Mouse (Mus musculus) layer of hippocampus, adult 9-10 months (tissue): ENCODE measurements at regions not wholly inside any gene's neighbourhood (a gene's known extent, or its start where the extent isn't known, plus 50 kb on each side); places are given as distances from the start of the nearest gene placed in this dataset.

Source experiments
- DNase-seq: peaks from one replicate; pipeline ENCODE4 v3.0.0; 2022; ENCODE audit warnings: low spot score

DNA sequence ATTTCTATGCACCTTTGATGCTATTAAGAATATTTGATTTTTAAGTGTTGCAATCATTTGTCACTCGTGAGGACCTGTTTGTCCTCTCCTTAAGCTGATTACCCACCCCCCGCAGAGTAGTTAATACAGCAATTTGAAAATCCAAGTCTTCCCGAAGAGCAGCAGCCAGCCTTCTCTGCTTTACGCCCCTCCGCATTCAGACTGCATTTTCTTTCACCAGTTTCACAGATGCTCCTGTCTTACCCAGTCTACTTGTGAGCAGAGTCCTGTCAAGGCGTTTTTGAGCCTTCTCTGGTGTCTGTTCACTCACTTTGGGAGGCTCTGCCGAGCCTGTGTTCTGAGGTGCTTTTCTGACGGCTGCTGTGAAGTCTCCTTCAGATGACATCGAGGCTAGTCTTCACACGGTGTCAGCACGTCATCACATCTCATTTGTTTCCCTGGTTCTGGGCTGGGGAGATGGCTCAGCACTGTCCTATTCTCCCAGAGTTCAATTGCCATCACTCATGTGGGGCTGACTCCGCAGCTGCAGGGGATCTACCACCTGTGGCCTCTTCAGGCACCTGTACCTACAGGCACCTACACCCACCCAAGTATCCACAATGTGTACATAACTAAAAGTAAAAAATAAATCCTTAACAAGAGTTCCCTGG, 178.3 kb downstream of the Bcl2l11 start:
- DNase-seq = no peak

DNA sequence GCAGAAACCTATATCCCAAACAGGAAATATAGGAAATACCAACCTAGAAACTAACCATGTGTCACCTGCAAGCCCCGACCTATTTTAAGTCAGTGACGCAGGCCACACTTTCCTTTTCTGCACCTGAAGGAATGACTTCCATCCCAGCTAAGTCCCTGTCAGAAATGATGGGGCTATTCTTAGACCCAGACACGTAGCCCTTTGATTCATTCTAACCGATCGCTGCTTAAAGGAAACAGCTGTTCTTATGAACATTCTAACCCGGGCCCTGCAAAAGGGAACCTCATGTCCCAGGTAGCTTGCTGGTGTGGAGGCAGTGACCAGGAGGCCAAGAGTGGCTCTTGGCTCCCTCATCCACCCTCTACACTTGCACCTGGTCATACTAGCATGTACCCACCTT, 180.9 kb downstream of the Bcl2l11 start:
- no peak for DNase-seq

DNA sequence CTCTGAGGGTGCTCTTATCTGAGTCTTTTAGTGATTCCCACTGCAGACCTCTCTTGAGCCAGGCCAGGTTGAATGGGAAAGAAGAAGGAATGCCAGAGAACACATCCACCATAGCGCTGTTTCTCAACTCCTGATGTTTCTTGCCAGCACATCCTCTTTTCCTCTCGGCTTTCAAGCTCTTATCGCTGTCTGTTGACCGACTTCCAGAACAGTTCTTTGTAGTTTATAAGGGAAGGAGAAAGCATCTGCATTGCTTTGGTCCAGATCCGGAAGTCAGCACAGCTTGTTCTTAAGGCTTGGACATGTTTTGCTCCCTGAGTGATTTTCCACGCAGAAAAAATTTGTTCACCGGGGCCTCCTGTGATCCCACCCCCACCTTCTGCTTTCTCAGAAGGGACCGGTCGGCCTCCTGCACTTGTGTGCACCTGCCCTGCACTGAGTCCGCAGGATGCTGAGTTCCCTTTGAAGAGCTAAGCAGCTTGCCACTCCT, 183.7 kb downstream of the Bcl2l11 start:
- no peak for DNase-seq

DNA sequence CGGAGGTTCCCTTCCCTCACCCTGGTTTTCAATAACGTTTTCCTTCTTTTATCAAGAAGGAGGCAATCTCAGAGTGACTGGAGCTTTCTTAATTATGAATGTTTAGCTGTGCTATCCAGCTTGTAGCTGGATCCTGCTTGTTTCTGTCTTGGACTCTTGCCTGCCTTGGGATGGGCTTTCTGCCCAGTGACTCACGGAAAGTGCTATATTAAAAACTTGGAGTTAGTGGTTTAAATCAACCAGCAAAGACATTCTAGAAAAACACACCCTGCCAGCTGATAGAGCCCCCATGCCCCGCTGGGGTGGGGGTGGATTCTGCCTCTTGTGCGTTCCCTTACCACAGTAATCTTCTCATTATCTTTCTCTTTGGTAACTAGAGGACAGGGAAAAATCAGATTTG, 184.2 kb downstream of the Bcl2l11 start:
- DNase-seq = peak; percentile 73

DNA sequence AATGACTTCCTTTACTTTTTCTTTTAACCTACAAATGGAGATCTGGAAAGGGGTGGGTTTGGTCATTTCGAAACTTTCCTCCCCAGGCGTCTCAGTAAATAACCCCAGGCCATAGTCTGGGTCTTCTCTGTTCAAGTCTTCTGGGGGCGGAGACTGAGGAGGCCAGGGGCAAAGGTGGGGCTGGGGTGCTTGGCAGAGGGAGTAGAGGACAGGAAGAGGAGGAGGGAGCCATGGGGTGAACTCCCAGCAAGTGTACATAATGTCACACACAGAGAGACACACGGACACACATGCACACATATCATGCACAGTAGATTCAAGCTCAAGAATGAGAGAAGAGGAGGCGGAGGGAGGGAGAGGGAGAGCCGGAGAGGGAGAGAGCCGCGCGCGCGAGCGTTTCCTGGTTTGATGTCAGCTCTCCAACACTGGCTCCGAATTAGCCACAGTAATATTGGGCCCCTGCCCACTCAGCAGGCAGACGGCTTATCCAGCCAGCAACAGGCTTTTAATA, 186.3 kb downstream of the Bcl2l11 start:
- no peak for DNase-seq

DNA sequence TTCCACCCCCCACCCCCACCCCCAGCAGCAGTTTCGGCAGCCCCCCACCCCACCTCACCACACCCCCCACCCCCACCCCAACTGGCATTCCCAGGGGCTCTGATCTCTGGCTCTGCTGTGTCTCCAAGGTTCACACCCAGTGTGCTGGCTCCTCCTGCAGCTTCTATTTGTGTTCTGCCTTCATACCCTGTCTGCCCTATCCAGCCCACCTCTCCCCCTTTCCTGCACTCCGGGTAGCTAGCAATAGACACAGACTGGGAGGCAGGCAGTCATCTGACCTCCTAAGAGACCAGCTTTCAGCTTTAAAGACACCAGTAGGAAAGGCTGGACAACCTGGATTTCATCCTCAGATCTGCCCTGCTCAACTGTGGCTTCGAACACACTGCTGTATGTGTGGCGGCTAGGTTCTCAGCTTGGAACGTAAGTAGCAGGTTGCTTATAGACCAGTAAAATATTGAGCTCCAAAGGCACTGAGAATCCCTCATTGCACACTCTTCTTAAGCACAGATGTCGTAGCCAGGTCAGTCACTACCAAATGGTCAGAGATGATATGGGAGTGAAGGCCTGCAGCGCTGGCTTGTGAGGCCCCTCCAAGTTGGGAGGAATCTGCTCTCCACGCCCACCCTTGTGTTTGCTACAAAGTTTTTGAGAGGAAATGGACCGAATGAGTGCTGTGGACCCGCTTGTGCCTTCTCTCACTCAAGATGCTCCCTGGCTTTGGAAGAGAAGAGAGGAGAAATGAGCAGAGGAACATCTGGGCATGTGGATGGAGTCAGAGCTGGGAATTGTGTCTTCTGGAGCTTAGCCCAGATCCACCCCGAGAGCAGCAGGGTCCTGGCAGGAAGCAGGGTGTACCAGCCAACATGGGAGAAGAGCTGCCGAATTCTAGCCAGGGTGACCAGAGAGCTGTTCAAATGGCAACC, 187.1 kb downstream of the Bcl2l11 start:
- DNase-seq = no peak

DNA sequence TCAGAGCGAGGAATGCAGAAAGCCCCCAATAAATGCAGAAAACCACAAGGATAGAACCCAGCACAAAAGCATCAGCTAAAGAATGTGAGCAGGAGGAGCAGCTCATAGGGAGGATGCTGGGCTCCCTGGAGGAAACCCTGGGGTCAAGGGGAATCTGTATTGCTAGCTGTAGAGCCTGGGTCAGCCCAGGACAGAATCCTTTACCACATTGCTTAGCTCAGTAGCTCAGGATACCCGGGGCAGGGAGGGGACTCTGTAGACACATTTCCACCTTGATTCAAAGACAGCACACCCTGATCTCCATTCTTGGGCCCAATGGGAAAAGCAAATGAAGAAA, 187.7 kb downstream of the Bcl2l11 start:
- DNase-seq = no peak

DNA sequence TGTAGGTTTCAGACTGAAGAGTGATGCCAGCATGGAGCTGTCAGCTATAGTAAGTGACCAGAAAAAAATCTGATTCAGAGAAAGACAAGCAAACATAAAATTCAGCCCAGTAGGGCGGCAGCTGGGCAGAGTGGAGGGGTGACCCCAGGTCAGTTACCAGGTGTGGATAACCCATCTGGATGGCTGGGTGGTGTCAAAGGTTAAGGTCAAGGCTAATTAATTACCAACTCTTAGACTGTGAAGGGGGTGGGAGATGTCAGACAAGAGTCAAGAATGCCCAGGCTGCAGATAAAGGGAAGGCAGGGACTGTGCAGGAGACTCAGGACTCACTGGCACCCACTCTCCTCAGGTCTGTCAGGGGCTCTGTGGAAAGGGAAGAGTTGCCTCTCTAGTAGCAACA, 188.1 kb downstream of the Bcl2l11 start:
- DNase-seq = no peak

DNA sequence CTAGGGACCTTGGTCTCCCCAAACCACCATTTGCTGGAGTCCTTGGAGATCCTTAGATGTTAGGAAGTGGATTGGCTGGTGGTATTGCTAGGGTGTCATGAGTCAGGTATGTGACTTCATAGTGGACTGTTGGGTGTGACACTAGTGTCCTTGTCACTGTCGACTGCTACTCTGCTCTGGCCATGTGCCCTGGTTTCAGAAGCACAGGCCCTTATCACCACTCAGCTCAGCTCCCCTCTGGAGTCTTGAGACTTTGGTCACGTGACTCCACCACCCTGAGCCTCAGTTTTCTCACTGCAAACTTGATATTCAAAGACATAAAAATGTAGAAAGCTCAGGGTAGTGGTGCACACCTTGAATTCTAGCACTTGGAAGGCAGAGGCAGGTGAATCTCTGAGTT, 190.7 kb downstream of the Bcl2l11 start:
- DNase-seq = no peak

DNA sequence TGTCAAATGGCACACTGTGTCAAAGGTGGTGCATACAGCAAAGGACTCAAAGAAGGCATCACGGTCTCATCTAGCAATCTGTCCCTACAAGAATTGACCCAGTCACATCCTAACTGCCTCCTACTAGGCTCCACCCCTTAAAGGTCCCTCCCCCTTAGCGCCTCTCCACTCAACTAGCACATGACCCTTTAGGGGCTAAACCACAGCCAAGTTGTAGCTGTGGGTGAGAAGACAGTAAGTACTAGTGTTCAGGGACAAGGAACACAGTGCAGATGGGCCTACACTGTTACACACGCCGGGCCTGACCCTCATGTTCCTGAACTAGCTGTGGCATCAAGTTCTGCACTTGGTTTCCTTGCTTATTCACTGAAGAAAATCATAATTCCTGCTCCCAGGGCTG, 192.4 kb downstream of the Bcl2l11 start:
- no peak for DNase-seq

DNA sequence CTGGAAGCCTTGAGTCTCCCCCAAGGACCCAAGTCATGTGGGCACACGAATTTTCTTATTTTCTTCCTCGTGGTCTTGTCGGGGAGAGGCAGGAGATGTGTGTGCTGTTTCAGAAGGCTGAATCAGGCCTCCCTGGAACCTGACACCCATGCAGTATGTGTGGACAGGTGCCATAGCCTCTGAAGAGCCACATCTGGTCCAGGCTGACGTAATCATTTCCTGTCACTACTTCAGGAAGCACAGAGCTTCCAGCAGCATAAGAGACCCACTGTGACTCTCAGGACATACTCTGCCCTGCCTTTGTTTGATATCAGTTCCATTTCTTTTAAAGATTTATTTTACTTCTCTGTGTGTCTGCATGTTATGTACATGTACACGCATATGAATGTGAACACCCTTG, 193.1 kb downstream of the Bcl2l11 start:
- DNase-seq = no peak

DNA sequence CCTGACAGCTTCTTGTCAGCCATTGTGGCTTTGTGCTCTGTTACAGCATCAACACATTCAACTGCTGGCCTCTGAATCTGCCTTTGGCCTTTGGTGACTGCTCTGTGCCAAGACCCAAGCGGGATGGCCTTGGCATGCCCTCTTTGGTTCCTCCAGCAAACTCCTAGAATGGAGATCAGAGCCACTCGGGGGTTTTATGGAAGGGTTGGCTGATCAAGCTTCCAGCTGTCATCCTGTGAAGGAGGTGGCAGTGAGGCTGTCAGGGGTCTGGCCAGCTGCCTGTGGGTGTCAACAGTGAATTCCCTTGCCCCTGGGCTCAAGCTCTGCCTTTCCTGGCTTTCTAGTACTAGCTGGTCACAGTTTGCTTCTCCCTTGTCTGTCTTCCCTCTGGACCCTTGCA, 195.6 kb downstream of the Bcl2l11 start:
- DNase-seq = no peak

DNA sequence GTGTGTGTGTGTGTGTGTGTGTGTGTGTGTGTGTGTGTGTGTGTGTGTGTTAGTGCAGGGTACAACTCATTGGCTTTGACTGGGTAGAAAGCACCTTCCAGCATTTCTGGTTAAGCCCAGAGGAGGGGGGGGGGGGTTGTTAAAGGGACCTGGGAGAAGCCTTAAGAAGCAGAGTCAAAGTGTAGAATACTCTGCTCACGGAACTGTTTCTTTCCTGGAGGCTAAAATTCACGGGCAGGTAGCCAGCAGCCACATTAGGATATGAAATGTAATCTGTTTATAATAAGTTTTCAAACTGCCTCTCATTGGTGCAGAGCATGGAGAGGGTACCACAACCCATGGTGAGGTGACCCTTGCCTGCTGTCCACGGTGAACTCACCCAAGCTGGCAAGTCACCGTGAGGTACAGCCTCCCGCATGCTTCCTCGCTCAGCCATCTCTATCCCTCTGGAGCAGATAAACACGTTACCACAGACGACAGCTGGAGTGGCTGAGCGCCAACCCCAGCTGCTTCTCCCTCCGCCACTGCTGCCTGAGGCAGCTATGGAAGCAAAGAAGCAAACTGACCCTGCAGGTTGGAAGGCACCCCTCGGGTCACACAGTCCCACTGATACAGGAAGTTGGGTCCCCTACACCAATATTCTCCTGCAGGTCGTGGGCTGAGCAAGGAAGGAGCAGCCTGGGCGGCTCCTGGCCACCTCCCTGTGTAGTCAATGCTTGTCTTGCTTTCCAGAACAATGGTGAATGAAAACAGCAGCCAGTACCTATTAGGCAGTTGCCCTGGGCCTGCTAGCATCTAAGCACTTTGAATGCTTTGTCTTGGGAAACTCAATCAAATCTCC, 198.6 kb downstream of the Bcl2l11 start:
- no peak for DNase-seq

DNA sequence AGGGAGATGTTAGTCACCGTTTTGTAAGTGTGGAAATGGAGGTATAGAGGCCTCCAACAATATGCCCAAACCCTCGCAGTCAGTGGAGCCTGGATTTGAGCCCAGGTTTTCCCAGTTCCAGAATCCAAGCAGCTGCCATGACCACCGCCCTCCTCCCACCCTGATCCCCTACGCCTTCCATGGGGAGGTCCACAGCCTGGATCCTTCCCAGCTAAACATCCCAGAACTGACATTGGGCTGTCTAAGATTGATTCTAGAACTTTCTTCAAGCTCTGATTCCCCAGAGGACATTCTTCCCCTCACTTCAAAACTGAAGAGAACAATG, 199.2 kb downstream of the Bcl2l11 start:
- DNase-seq = no peak

DNA sequence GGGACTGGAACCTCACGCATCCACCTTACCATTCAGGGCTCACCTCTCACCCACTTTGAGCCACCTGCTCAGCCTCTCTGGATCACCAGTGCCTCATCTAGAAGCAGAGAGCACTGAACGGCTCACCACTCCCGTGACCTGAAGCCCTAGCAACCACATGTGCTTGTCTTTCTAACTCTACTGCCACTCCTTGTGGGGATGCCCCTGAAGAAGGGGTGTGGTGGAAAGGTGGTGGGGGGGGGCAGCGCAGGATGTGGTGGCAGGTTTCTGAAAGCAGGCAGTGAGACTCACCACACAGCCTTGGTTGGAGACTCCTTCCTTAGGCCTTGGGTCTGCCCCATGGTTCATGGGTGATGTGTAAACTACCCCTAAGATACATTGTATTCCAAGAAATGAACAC, 199.6 kb downstream of the Bcl2l11 start:
- no peak for DNase-seq

DNA sequence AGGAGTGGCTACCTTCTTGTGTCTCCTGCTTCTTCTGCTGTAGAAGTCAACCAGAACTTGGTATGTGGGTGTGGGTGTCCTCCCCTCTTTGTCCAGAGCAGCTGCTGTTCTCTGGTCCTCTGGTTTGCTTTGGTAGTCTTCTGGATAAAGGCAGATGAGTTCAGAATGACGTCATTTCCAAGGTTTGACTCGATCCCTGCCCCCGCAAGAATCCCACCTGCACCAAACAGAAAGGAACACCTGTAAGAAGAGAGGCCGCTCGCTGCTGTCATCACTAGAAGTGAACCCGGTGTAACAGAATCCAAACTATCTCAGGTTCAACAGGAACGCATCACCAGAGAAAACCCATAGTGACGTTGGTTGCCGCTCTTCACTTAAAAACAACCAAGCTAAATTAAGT, 205.0 kb downstream of the Bcl2l11 start:
- no peak for DNase-seq

DNA sequence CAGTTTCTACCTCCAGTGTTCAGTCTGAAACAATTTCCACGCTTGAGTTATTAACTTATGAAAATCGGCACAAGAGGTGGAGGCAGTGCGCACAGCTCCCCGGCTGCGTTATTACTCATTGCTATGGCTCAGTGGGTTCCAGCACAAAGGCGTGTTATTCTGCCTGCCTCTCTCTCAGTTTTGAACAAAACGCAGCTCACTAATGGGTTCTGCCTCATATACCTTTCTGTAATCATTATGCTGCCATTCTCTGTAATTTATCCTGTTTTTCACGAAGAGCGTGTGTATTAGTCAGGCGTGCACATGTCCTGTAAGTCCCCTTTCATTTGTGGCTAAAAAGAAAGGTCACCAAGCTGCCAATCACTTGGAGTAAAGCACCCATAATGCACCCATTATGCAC, 205.4 kb downstream of the Bcl2l11 start:
- DNase-seq = no peak

DNA sequence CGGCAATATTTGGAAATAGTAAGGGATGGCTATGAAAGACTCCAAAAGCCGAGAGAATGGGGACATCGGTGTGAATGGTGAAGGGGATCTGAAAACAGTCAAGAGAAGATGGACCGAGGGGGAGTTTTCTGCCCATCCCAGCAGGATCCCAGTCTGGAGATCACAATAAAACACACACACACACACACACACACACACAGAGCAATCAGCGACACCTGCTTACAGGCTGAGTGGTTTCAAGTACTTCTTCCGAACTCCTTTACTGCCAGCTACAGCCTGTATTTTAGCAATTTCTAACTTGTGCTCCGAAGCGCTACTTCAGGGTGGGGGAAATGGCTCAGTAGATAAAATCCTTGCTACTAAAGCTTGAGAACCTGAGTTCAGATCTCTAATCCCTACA, 205.8 kb downstream of the Bcl2l11 start:
- DNase-seq = no peak

DNA sequence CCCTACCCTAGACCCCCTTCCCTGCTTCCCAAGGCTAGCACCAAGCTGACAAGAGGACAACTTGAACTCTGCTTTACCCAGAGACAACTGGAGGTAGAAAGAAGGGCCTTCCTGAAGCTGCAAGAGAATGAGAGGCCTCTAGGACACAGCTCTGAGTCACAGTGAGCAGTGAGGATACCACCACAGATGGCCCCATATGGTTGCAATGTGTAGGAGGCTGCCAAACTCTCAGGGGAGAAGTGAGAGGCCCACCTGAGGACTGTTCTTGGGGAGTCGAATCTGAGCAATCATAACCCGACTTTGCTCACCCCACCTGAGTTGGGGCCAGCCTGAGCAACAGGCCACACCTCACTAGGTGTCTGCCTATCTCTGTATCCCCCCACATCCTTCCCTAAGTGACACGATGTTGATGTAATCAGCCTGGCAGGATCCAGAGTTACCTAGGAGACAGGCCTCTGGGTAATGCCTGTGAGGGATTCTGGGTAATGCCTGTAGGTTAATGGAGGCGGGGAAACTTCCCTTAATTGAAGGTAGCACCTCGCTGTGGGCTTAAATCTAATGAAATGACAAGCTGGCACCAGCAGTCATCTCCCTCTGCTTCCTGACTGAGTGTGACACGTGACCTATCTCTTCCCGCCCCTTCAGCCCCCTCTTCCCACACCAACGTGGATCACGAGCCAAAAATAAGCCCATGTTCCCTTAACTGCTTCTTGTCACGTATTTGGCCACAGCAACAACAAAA, 207.7 kb downstream of the Bcl2l11 start:
- DNase-seq = no peak

DNA sequence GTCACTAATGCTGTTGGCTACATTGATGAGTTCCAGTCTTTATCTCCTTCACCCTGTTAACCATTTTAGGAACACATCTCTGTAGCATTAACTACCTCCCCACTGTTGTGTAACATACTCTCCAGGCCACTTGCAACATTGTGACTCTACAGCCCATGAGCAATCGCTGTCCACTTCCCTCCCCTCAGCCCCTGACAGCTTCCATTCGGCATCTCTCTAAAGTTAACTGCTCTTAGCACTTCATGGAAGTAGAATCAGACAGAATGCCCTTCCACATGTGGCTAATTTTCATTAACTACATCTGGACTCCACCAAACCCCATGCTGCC, 208.3 kb downstream of the Bcl2l11 start:
- no peak for DNase-seq

DNA sequence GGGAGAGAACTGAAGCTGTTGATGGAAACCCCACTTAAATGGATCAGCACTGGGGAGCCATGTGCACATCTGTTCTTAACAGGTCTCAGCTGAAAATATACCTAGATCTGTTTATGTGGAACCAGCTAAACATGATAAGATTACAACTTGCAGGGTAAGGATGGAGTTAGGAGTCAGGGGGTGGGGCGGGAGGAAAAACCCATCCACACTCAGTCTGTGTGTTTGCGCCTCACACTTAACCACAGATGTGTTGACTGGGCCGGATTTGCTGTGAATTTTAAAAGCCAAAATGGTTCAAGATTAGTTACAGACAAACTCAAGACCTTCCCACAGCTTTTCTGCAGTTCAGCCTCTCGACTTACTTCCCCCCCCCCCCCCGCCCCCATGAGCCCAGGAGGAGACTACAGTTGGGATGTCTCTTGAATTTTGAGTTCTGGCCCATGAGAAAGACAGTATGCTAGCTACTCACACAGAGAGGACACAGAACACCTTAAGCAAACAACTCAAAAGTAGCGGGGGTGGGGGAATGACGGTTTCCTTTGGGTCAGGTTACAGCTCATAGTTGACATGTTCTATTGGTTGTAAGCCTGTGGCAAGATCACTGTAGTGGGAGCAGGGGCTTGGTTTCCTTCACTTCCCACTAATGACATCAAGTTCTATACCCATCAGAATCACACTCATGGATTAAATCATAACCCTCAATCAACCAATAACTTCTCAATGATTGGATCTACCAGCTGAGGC, 209.1 kb downstream of the Bcl2l11 start:
- no peak for DNase-seq
